Mouse (Mus musculus) bone marrow, adult 2 months (tissue): ENCODE measurements around the gene Vti1a. TPM values are rescaled to one million over a fixed set of nuclear protein-coding genes. Genes with fewer than 3 reads are reported as not detected.

Experiments used
- H3K27ac ChIP-seq: fragments of 200-500 bp; 2 replicates; pipeline ENCODE4 v1.5.1; 2012; ENCODE audit warnings: low read depth, mild to moderate bottlenecking, control low read depth, inconsistent platforms, low read length; ENCODE audit not compliant: control insufficient read depth, poor library complexity, insufficient read depth
- H3K4me1 ChIP-seq: fragments of 200-500 bp; 2 replicates; pipeline ENCODE4 v1.6.1; 2011; ENCODE audit warnings: low read length; ENCODE audit not compliant: control insufficient read depth, insufficient read depth
- H3K4me3 ChIP-seq: fragments of 200-500 bp; replicated peaks from 2 replicates; pipeline ENCODE3; 2011; ENCODE audit warnings: mild to moderate bottlenecking, low read depth, low read length, control low read depth; ENCODE audit not compliant: control insufficient read depth
- CTCF ChIP-seq: fragments of 200-500 bp; IDR thresholded peaks from 2 replicates; pipeline ENCODE4 v1.5.1; 2011; ENCODE audit warnings: low read length, control low read depth; ENCODE audit not compliant: control insufficient read depth, insufficient read depth
- POLR2A ChIP-seq: fragments of 200-500 bp; IDR thresholded peaks from 2 replicates; pipeline ENCODE4 v1.6.1; 2011; ENCODE audit warnings: low read depth, mild to moderate bottlenecking, control low read depth, low read length, borderline replicate concordance; ENCODE audit not compliant: control insufficient read depth
- WGBS: fragments of 180-500 bp; shearing (Covaris S2); methylation state at CpG from one replicate; pipeline ENCODE4 v1.1.7; 2018; 5-methylcytosine and 5-hydroxymethylcytosine counted together
- polyA plus RNA-seq: library from polyadenylated mRNA; stranded (reverse); fragments of >200 nt; gene quantifications from 2 replicates; pipeline ENCODE4 v1.2.4, GENCODE M21; 2011; ENCODE audit warnings: low replicate concordance; ENCODE audit not compliant: missing spikeins, insufficient read depth, insufficient read length

Gene Vti1a
- polyA plus RNA-seq, 1 experiment, result 11.4 TPM

- Histone ChIP-seq H3K4me1 (no peaks in the 10 kb centered on the region; the same call in 1 of the 2 replicates), H3K27ac (no peak overlapping the region), H3K4me3 (no peak overlapping the region)
- no peak for TF ChIP-seq CTCF
- TF ChIP-seq POLR2A, result no peak
- 58% methylated on average over 7 of the region's 7 CpGs for WGBS
Measured at GRCm38 (mm10) chr19:55618546-55618945, 302.5 kb downstream of the Vti1a start.

DNA sequence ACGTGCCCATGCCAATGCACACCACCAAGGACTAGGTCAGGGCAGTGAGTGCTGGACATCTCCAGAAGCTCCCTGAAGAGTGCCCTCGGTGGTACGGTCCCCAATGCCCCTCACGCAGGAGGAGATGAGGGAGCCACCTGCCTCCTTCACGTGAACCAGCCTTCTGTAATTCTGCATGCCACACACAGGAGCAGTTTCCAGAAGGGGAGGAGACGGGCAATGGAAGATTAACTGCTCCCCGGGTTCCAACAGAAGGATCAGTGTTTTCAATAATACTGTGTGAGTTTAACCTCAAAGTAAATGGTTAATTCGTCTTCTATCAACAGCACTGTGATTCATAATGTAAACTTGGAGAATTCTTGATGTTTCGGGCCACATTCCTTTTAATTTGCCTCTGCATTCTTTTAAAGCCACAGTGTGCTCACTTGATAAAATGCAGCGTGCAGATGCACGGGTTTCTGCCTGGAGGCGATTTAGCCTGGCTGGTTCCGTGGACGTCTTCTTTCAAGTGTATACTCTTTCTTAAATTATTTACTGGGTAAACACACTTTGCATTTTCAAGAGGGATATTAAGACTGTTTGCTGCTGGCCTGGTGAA, 304.4 kb downstream of the Vti1a start:
- Histone ChIP-seq H3K4me3 (no peak overlapping the region), H3K27ac (no peak overlapping the region), H3K4me1 (no peaks in the 10 kb centered on the region; the same call in 1 of the 2 replicates)
- 90% methylated on average over 14 of the region's 14 CpGs for WGBS
- TF ChIP-seq CTCF (no peak), POLR2A (no peak)

DNA sequence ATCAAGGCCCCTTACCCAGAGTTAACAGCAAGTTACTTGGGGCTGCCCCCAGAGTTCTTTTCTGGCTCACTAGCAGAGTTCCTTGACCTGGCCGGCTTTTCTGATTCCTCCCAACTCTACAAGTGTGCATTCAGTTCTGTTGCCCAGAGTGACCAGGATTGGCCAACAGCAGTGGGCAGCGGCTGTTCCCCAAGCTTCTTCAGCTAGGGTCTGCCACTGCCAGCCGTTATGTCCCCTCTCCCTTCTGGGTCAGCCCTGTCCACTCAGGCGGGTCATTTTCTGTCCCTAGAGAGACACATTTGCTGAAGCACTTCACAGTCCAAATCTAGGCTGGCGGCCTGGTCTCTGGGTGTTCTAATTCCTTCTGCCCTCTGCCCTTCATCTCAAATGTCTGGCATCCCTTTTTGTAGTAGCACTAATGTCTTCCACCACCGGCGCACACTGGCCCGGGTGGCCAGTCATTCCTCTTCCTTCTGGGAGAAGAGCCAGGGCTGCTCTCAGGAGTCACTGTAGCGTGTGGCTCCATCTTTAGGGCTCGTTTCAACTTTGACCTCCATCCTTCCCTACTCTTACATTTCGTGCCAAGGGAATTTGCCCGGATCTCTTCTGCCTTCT, 305.0 kb downstream of the Vti1a start:
- no peak for TF ChIP-seq CTCF
- TF ChIP-seq POLR2A, result no peak
- 88% methylated on average over 12 of the region's 12 CpGs for WGBS
- H3K4me1 ChIP-seq, result no peaks in the 10 kb centered on the region; the same call in 1 of the 2 replicates
- H3K4me3 ChIP-seq, result no peak overlapping the region
- no peak overlapping the region for H3K27ac ChIP-seq

DNA sequence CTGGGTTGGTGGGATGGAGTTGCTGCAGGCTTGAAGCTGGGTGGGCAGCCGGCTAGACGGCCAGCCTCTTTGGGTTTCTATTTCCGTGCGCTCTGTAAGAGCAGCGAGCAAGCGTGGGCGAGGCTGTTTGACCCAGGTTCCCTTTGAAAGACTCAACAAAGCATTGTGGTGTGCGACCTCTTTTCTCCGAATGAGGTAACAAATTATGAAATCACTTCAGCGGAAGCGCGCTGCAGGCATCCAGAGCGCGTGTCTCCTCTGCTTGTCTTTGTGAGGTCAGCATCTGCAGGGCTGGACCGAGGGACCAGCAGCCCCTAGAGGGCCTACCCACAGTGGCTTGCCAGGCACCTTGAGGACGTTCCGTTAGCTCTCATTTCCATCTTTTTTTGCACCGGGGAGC, 306.7 kb downstream of the Vti1a start:
- Histone ChIP-seq H3K4me3 (no peak overlapping the region), H3K4me1 (no peaks in the 10 kb centered on the region; the same call in 1 of the 2 replicates), H3K27ac (no peak overlapping the region)
- TF ChIP-seq CTCF (no peak), POLR2A (no peak)
- WGBS, result 85% methylated on average over 18 of the region's 18 CpGs

DNA sequence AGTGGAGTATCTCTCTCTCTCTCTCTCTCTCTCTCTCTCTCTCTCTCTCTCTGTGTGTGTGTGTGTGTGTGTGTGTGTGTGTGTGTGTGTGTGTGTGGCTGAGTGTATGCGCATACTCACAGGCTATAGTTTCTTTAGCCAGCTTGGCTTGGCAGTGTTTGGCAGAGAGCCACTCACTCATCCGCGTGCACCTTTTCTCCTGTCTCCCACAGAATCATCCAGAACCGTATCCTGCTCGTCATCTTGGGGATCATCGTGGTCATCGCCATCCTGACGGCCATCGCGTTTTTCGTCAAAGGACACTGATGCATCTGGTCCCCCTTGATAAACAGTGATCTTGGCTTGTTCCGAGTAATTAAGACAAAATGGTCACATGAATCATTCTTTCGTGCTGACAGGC, 307.5 kb downstream of the Vti1a start:
- H3K4me3 ChIP-seq, result no peak overlapping the region
- no peak overlapping the region for H3K27ac ChIP-seq
- WGBS, result 91% methylated on average over 13 of the region's 13 CpGs
- H3K4me1 ChIP-seq, result no peaks in the 10 kb centered on the region; the same call in 1 of the 2 replicates
- TF ChIP-seq POLR2A (no peak), CTCF (no peak)

DNA sequence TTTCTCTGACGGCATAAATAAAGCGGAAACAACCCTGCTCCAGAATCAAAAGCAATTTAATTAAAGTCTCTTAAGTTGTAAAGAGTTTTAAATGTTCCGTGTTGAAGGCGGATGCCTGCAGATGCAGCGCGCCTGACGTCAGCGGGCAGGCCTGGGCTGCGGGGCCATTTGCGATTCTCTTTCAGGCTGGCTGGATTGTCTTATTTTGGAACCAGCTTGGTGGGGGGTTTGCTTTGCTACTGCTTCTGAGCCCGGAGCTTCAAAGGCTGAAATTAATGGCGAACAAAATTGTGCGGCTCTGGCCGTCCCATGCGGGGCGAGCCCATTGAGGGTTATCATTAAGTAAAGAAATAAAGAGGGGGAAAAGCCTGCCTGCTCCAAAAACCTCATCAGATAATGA, 310.4 kb downstream of the Vti1a start:
- no peak for TF ChIP-seq CTCF
- TF ChIP-seq POLR2A, result no peak
- WGBS, result 95% methylated on average over 16 of the region's 16 CpGs
- H3K4me1 ChIP-seq, result no peaks in the 10 kb centered on the region
- H3K27ac ChIP-seq, result no peak overlapping the region
- no peak overlapping the region for H3K4me3 ChIP-seq

- WGBS, result 88% methylated on average over 12 of the region's 12 CpGs
- H3K4me1 ChIP-seq, result no peaks in the 10 kb centered on the region
Measured at GRCm38 (mm10) chr19:55626952-55627351, 310.9 kb downstream of the Vti1a start.

DNA sequence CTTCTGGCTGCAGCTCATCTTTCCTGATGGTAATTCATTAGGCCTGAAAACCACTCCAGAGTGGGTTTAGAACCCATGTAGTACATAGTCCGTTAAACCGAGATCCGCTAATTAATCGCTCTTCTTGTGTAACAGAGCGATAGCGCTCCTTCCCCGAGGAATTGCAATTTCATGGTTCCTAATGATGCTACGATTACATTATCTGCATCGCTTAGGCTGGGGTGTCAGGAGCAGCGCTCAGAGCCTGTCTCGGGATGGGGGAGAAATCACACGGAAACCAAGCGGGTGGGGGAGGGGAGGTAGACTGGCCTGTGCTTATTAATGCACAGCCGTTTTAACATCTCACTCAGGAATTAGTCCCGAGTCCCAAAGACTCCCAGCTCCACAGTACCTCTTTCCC, 319.4 kb downstream of the Vti1a start:
- TF ChIP-seq CTCF (no peak), POLR2A (no peak)
- WGBS, result 91% methylated on average over 15 of the region's 15 CpGs
- no peak overlapping the region for H3K27ac ChIP-seq
- H3K4me1 ChIP-seq, result no peaks in the 10 kb centered on the region
- no peak overlapping the region for H3K4me3 ChIP-seq

More at GRCm38 (mm10) chr19:55626952-55627351, 310.9 kb downstream of the Vti1a start:
- TF ChIP-seq POLR2A, result no peak
- no peak for TF ChIP-seq CTCF
- Histone ChIP-seq H3K4me3 (no peak overlapping the region), H3K27ac (no peak overlapping the region)

- TF ChIP-seq CTCF (no peak), POLR2A (no peak)
- 74% methylated on average over 6 of the region's 6 CpGs for WGBS
- Histone ChIP-seq H3K4me3 (no peak overlapping the region), H3K27ac (no peak overlapping the region), H3K4me1 (no peaks in the 10 kb centered on the region; the same call in 1 of the 2 replicates)
Measured at GRCm38 (mm10) chr19:55640251-55640650, 324.2 kb downstream of the Vti1a start.
